Mouse (Mus musculus): ENCODE results near the gene Snx19.

Snx19 gene

DNA sequence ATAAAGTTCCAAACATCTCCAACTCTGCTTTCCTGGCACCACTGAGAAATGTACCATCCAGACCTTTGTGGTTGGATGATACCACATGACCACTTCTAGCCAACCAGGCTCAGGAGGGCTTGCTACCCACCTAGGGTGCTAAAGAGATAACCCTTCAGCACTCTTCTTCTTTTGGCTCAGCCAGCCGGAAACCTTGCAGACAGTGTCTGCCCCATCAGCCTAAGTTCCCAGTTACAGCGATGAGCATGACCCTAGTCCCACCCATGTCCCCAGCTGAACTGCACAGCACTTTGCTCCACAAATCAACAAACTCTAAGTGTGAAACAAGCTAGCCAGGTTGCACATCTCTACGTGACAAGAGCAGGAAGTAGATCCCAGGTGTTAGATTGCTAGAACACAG, 57.3 kb downstream of the Snx19 start:
- DNase-seq (ENCODE audit: low spot score): no peak

DNA sequence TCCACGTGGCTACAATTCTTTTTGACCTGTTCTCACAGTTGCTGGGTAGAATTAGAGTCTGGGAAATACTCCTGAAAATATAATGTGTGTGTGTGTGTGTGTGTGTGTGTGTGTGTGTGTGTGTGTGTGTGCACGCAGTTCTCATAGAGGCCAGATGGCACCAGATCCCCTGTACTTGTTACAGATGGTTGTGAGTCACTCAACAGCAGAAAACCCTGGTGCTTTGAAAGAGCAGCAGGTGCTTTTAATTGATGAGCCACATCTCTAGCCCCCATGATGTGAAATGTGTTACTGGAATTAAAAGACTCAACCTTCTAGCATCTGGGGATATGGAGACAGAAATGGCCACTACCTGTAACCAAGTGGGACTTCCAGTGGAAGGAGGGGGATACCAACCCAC, 58.3 kb downstream of the Snx19 start:
- no peak for DNase-seq (ENCODE audit: low spot score)

DNA sequence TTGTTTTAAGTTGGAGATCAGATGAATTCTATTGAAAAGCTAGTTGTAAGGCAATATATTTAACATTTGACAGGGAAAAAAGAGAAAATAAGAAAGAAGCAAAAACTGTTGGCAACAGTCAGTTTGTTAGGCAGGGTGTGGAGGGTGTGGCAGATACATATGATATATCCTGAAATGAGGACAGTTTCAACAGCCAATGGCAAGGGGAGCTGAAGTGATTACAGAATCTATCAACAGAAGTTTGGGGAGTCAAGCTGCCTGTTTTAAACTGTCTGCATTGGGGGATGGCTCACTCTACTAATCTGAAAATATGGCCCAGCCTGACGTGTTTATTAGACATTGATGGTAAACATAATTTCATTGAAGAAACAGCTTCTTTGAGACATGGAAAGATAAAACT, 61.5 kb downstream of the Snx19 start:
- no peak for DNase-seq (ENCODE audit: low spot score)

GRCm38 (mm10) chr9:30494446-30494845, 67.5 kb downstream of the Snx19 start:
- no peak for DNase-seq (ENCODE audit: low spot score)

GRCm38 (mm10) chr9:30508966-30509365, 82.1 kb downstream of the Snx19 start:
- DNase-seq (ENCODE audit: low spot score): no peak

- peak; percentile 40 for DNase-seq (ENCODE audit: low spot score)
Measured at GRCm38 (mm10) chr9:30515953-30516352, 89.0 kb downstream of the Snx19 start.
